Mouse (Mus musculus): ENCODE measurements at regions not wholly inside any gene's neighbourhood (a gene's known extent, or its start where the extent isn't known, plus 50 kb on each side); places are given as distances from the start of the nearest gene placed in this dataset.

GRCm38 (mm10) chr15:40453235-40453634 lies 319.1 kb downstream of the 9330182O14Rik start:
- H3K9me3 ChIP-seq (ENCODE audit: control insufficient read depth, low read length) = no peaks in the 10 kb centered on the region
- H3K27me3 ChIP-seq (ENCODE audit: control insufficient read depth, insufficient read depth, low read length) = no peaks in the 10 kb centered on the region
- WGBS = 84% methylated on average over 2 of the region's 2 CpGs
- no peak overlapping the region for H3K4me2 ChIP-seq (ENCODE audit: low read depth, low read length)
- H3K9ac ChIP-seq (replicated peaks; ENCODE audit: low read depth, low read length) = no peak overlapping the region
- no peak for ATAC-seq (ENCODE audit: low read depth)
- no peaks in the 10 kb centered on the region for H3K36me3 ChIP-seq (ENCODE audit: control insufficient read depth, insufficient read depth, low read length)
- H3K4me3 ChIP-seq (ENCODE audit: low read depth, low read length) = no peak overlapping the region
- H3K4me1 ChIP-seq (ENCODE audit: control insufficient read depth, insufficient read depth, low read length) = no peaks in the 10 kb centered on the region
- H3K27ac ChIP-seq (ENCODE audit: low read depth, low read length) = no peak overlapping the region

GRCm38 (mm10) chr15:40475659-40476355 lies 341.6 kb downstream of the 9330182O14Rik start:
- H3K27me3 ChIP-seq (ENCODE audit: control insufficient read depth, insufficient read depth, low read length) = no peaks in the 10 kb centered on the region
- 40% methylated on average over 7 of the region's 7 CpGs for WGBS
- H3K27ac ChIP-seq (ENCODE audit: low read depth, low read length) = no peak overlapping the region
- H3K4me1 ChIP-seq (ENCODE audit: control insufficient read depth, insufficient read depth, low read length) = no peaks in the 10 kb centered on the region
- H3K9me3 ChIP-seq (ENCODE audit: control insufficient read depth, low read length) = no peaks in the 10 kb centered on the region
- ATAC-seq (ENCODE audit: low read depth) = peak; percentile 65; the same call in 1 of the 2 replicates
- no peak overlapping the region for H3K4me3 ChIP-seq (ENCODE audit: low read depth, low read length)
- no peak overlapping the region for H3K4me2 ChIP-seq (ENCODE audit: low read depth, low read length)
- H3K36me3 ChIP-seq (ENCODE audit: control insufficient read depth, insufficient read depth, low read length) = no peaks in the 10 kb centered on the region
- H3K9ac ChIP-seq (replicated peaks; ENCODE audit: low read depth, low read length) = no peak overlapping the region

- H3K4me2 ChIP-seq (ENCODE audit: low read depth, low read length) = no peak overlapping the region
- H3K27ac ChIP-seq (ENCODE audit: low read depth, low read length) = no peak overlapping the region
- H3K9me3 ChIP-seq (ENCODE audit: control insufficient read depth, low read length) = no peaks in the 10 kb centered on the region
- ATAC-seq (ENCODE audit: low read depth) = no peak
- H3K4me3 ChIP-seq (ENCODE audit: low read depth, low read length) = no peak overlapping the region
- 65% methylated on average over 1 of the region's 1 CpGs for WGBS
- H3K36me3 ChIP-seq (ENCODE audit: control insufficient read depth, insufficient read depth, low read length) = no peaks in the 10 kb centered on the region
- no peaks in the 10 kb centered on the region for H3K27me3 ChIP-seq (ENCODE audit: control insufficient read depth, insufficient read depth, low read length)
- no peak overlapping the region for H3K9ac ChIP-seq (replicated peaks; ENCODE audit: low read depth, low read length)
- H3K4me1 ChIP-seq (ENCODE audit: control insufficient read depth, insufficient read depth, low read length) = no peaks in the 10 kb centered on the region
Measured at GRCm38 (mm10) chr15:40480386-40480785, 346.2 kb downstream of the 9330182O14Rik start.

GRCm38 (mm10) chr15:40481239-40481638 lies 347.1 kb downstream of the 9330182O14Rik start:
- WGBS = 9% methylated on average over 3 of the region's 3 CpGs
- Histone ChIP-seq H3K27me3 (ENCODE audit: control insufficient read depth, insufficient read depth, low read length) (no peaks in the 10 kb centered on the region), H3K36me3 (ENCODE audit: control insufficient read depth, insufficient read depth, low read length) (no peaks in the 10 kb centered on the region), H3K4me1 (ENCODE audit: control insufficient read depth, insufficient read depth, low read length) (no peaks in the 10 kb centered on the region), H3K4me3 (ENCODE audit: low read depth, low read length) (no peak overlapping the region), H3K9ac (replicated peaks; ENCODE audit: low read depth, low read length) (no peak overlapping the region), H3K9me3 (ENCODE audit: control insufficient read depth, low read length) (no peaks in the 10 kb centered on the region), H3K4me2 (ENCODE audit: low read depth, low read length) (no peak overlapping the region), H3K27ac (ENCODE audit: low read depth, low read length) (no peak overlapping the region)
- 0 out of 2 replicates have a peak, but pooled peaks have one; percentile 48 for ATAC-seq (ENCODE audit: low read depth)

GRCm38 (mm10) chr15:40485997-40486396 lies 351.8 kb downstream of the 9330182O14Rik start:
- H3K27ac ChIP-seq (ENCODE audit: low read depth, low read length) = no peak overlapping the region
- H3K27me3 ChIP-seq (ENCODE audit: control insufficient read depth, insufficient read depth, low read length) = no peaks in the 10 kb centered on the region
- 94% methylated on average over 1 of the region's 1 CpGs for WGBS
- H3K4me1 ChIP-seq (ENCODE audit: control insufficient read depth, insufficient read depth, low read length) = no peaks in the 10 kb centered on the region
- no peak for ATAC-seq (ENCODE audit: low read depth)
- no peak overlapping the region for H3K9ac ChIP-seq (replicated peaks; ENCODE audit: low read depth, low read length)
- no peak overlapping the region for H3K4me2 ChIP-seq (ENCODE audit: low read depth, low read length)
- no peak overlapping the region for H3K4me3 ChIP-seq (ENCODE audit: low read depth, low read length)
- H3K9me3 ChIP-seq (ENCODE audit: control insufficient read depth, low read length) = no peaks in the 10 kb centered on the region
- no peaks in the 10 kb centered on the region for H3K36me3 ChIP-seq (ENCODE audit: control insufficient read depth, insufficient read depth, low read length)

- Histone ChIP-seq H3K9me3 (ENCODE audit: control insufficient read depth, low read length) (no peaks in the 10 kb centered on the region), H3K4me1 (ENCODE audit: control insufficient read depth, insufficient read depth, low read length) (no peaks in the 10 kb centered on the region), H3K27ac (ENCODE audit: low read depth, low read length) (no peak overlapping the region), H3K27me3 (ENCODE audit: control insufficient read depth, insufficient read depth, low read length) (no peaks in the 10 kb centered on the region), H3K4me3 (ENCODE audit: low read depth, low read length) (no peak overlapping the region), H3K36me3 (ENCODE audit: control insufficient read depth, insufficient read depth, low read length) (no peaks in the 10 kb centered on the region), H3K9ac (replicated peaks; ENCODE audit: low read depth, low read length) (no peak overlapping the region), H3K4me2 (ENCODE audit: low read depth, low read length) (no peak overlapping the region)
- 44% methylated on average over 11 of the region's 11 CpGs for WGBS
- ATAC-seq (ENCODE audit: low read depth) = peak; percentile 17; the same call in 1 of the 2 replicates
Measured at GRCm38 (mm10) chr15:40501180-40502125, 367.3 kb downstream of the 9330182O14Rik start.

- Histone ChIP-seq H3K27ac (ENCODE audit: low read depth, low read length) (no peak overlapping the region), H3K9me3 (ENCODE audit: control insufficient read depth, low read length) (no peaks in the 10 kb centered on the region), H3K4me3 (ENCODE audit: low read depth, low read length) (no peak overlapping the region), H3K4me2 (ENCODE audit: low read depth, low read length) (no peak overlapping the region), H3K27me3 (ENCODE audit: control insufficient read depth, insufficient read depth, low read length) (no peaks in the 10 kb centered on the region), H3K9ac (replicated peaks; ENCODE audit: low read depth, low read length) (no peak overlapping the region), H3K4me1 (ENCODE audit: control insufficient read depth, insufficient read depth, low read length) (no peaks in the 10 kb centered on the region), H3K36me3 (ENCODE audit: control insufficient read depth, insufficient read depth, low read length) (no peaks in the 10 kb centered on the region)
- 75% methylated on average over 2 of the region's 2 CpGs for WGBS
- no peak for ATAC-seq (ENCODE audit: low read depth)
Measured at GRCm38 (mm10) chr15:40510826-40511225, 376.7 kb downstream of the 9330182O14Rik start.

- ATAC-seq (ENCODE audit: low read depth) = no peak
- H3K27ac ChIP-seq (ENCODE audit: low read depth, low read length) = no peak overlapping the region
- 74% methylated on average over 2 of the region's 2 CpGs for WGBS
- H3K4me2 ChIP-seq (ENCODE audit: low read depth, low read length) = no peak overlapping the region
- no peaks in the 10 kb centered on the region for H3K9me3 ChIP-seq (ENCODE audit: control insufficient read depth, low read length)
- H3K4me1 ChIP-seq (ENCODE audit: control insufficient read depth, insufficient read depth, low read length) = no peaks in the 10 kb centered on the region
- H3K4me3 ChIP-seq (ENCODE audit: low read depth, low read length) = no peak overlapping the region
- no peaks in the 10 kb centered on the region for H3K27me3 ChIP-seq (ENCODE audit: control insufficient read depth, insufficient read depth, low read length)
- H3K36me3 ChIP-seq (ENCODE audit: control insufficient read depth, insufficient read depth, low read length) = no peaks in the 10 kb centered on the region
- H3K9ac ChIP-seq (replicated peaks; ENCODE audit: low read depth, low read length) = no peak overlapping the region
Measured at GRCm38 (mm10) chr15:40524350-40524749, 390.2 kb downstream of the 9330182O14Rik start.

GRCm38 (mm10) chr15:40533451-40533873 lies 399.3 kb downstream of the 9330182O14Rik start:
- ATAC-seq (ENCODE audit: low read depth) = no peak
- no peak overlapping the region for H3K4me2 ChIP-seq (ENCODE audit: low read depth, low read length)

More at GRCm38 (mm10) chr15:40533451-40533873, 399.3 kb downstream of the 9330182O14Rik start:
- WGBS = 67% methylated on average over 8 of the region's 8 CpGs
- no peak overlapping the region for H3K27ac ChIP-seq (ENCODE audit: low read depth, low read length)
- no peaks in the 10 kb centered on the region for H3K36me3 ChIP-seq (ENCODE audit: control insufficient read depth, insufficient read depth, low read length)
- no peak overlapping the region for H3K9ac ChIP-seq (replicated peaks; ENCODE audit: low read depth, low read length)
- no peaks in the 10 kb centered on the region for H3K27me3 ChIP-seq (ENCODE audit: control insufficient read depth, insufficient read depth, low read length)
- no peaks in the 10 kb centered on the region for H3K9me3 ChIP-seq (ENCODE audit: control insufficient read depth, low read length)
- no peaks in the 10 kb centered on the region for H3K4me1 ChIP-seq (ENCODE audit: control insufficient read depth, insufficient read depth, low read length)
- H3K4me3 ChIP-seq (ENCODE audit: low read depth, low read length) = no peak overlapping the region
